In the genomic region with DNA sequence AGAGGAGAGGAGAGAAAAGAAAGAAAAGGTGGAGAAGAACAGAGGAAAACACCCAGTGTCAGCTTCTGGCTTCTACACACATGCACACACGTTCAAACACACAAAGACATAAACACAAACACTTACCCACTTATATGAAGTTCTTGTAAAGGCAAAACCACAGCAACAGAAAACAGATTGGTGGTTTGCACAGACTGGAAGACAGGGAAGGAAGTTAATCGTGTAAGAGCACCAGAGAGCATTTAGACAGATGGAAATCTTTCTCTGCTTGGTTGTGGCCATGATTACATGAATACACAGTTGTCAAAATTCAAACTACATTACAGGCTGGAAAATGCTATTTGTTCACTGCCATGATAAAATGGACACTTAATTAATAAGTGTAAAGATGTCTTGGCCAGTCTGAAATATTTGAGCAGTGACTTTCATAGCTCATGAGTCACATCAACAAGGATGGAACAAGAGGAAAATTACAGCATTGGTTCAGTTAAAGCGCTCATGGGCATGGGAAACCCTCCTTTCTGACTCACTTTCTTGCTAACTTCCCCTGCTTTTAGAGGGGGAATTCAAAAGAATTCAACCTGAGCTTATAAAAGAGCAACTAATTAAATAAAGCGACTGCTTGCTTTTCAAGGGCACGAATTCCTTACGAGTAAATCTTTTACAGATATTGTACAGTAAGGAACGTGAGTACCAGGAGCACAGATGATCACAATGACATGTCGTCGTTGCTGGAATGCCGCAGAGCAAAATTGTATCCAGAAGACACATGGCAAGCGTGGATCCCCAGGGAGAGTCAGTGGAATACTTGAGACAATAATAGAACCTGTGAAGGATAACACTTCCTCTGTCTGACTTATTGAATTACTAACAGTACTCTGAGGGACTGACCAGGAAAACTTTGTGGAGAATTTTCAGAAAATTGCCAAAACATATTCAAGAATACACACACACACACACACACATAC, we compare ENCODE assay signal across 20 mouse cellular contexts. TPM values are rescaled to one million over a fixed set of nuclear protein-coding genes. Genes with fewer than 3 reads are reported as not detected.
DNase-seq lines count a peak whose midpoint lies in the region; ATAC-seq and TF ChIP-seq lines count a peak whose summit lies in the region.
"Had no signal": no experiment of that assay in that cellular context is flagged by ENCODE, and none has a peak within 500 bp of the region (broad histone marks: within the 10 kb centered on the region; RNA-seq: fewer than 3 reads in every experiment).

No protein-coding gene starts in this region.

- H3K9me3 ChIP-seq in kidney, embryonic 14.5 days (ENCODE audit: control insufficient read depth, low read length) = no peaks in the 10 kb centered on the region
- no peaks in the 10 kb centered on the region for H3K9me3 ChIP-seq in MEL (replicated peaks; ENCODE audit: insufficient read depth, low read length)
- no peaks in the 10 kb centered on the region for H3K9me3 ChIP-seq in hindbrain, embryonic 13.5 days
- H3K9me3 ChIP-seq in heart, embryonic 12.5 days (replicated peaks) = no peaks in the 10 kb centered on the region
- H3K9me3 ChIP-seq: limb, embryonic 13.5 days; midbrain, embryonic 12.5 days; neural tube, embryonic 13.5 days had no signal

- no peak overlapping the region for H3K9ac ChIP-seq in kidney, embryonic 14.5 days (ENCODE audit: low read depth, low read length)
- no peak overlapping the region for H3K9ac ChIP-seq in MEL (ENCODE audit: control insufficient read depth, low read depth, low read length, poor library complexity, severe bottlenecking)
- H3K9ac ChIP-seq in hindbrain, embryonic 13.5 days = no peak overlapping the region
- no peak overlapping the region for H3K9ac ChIP-seq in heart, embryonic 12.5 days
- H3K9ac ChIP-seq: limb, embryonic 13.5 days; liver, embryonic 14.5 days; midbrain, embryonic 12.5 days; neural tube, embryonic 13.5 days had no signal

- WGBS in kidney, adult 2 months = 21% methylated on average over 11 of the region's 11 CpGs
- WGBS in kidney, embryonic 14.5 days = 63% methylated on average over 11 of the region's 11 CpGs
- 65% methylated on average over 11 of the region's 11 CpGs for WGBS in hindbrain, embryonic 13.5 days
- WGBS in heart, embryonic 12.5 days = 59% methylated on average over 11 of the region's 11 CpGs

- H3K4me3 ChIP-seq in kidney, adult 2 months (ENCODE audit: insufficient read depth, low read depth, low read length) = no peak overlapping the region
- no peak overlapping the region for H3K4me3 ChIP-seq in kidney, embryonic 14.5 days (ENCODE audit: low read length)
- no peak overlapping the region for H3K4me3 ChIP-seq in MEL (ENCODE audit: control insufficient read depth in 1 of 2, insufficient read depth in 1 of 2, low read depth in 2 of 2, low read length in 2 of 2)
- H3K4me3 ChIP-seq in hindbrain, embryonic 13.5 days = no peak overlapping the region
- H3K4me3 ChIP-seq in heart, embryonic 12.5 days = no peak overlapping the region
- H3K4me3 ChIP-seq: erythroblast, embryonic 14.5 days; limb, embryonic 13.5 days; midbrain, embryonic 12.5 days; neural tube, embryonic 13.5 days had no signal

- ATAC-seq in kidney, embryonic 14.5 days (ENCODE audit: low FRiP score, low TSS enrichment) = no peak
- ATAC-seq in hindbrain, embryonic 13.5 days (ENCODE audit: low FRiP score) = no peak
- ATAC-seq in heart, embryonic 12.5 days (ENCODE audit: insufficient number of reproducible peaks, low FRiP score) = no peak
- ATAC-seq: forebrain, embryonic 14.5 days had no signal

- TF ChIP-seq RAD21 in MEL (IDR thresholded peaks at IDR 0.05; ENCODE audit: low read depth, low read length) = no peak

- peak; percentile 24 for DNase-seq in kidney, adult 2 months
- DNase-seq in 3134 (ENCODE audit: extremely low read depth, insufficient read length, low spot score) (peak; percentile 55), MEL (ENCODE audit: low read depth, low spot score) (no peak)
- DNase-seq in fibroblast of lung, adult 2 months (ENCODE audit: low read depth) = peak; percentile 43
- DNase-seq in kidney, postnatal 10 days = no peak
- DNase-seq: cerebellum, adult 18-20 months; cerebellum, postnatal 36 days; gastrocnemius, postnatal 14 days; kidney, adult 8-10 months; layer of hippocampus, postnatal 36 days had no signal

- peaks cover 6% of the 10 kb centered on the region; the same call in 1 of the 2 replicates for H3K4me1 ChIP-seq in kidney, adult 2 months (ENCODE audit: control insufficient read depth, insufficient read depth, low read length)
- no peaks in the 10 kb centered on the region for H3K4me1 ChIP-seq in kidney, embryonic 14.5 days (ENCODE audit: control insufficient read depth, insufficient read depth, low read length)
- H3K4me1 ChIP-seq in MEL (ENCODE audit: control insufficient read depth in 1 of 2, insufficient read depth in 2 of 2, low read length in 2 of 2) = peaks cover 2 to 7% of the 10 kb centered on the region in 2 experiments; a peak in 3 of 4 replicates
- H3K4me1 ChIP-seq in hindbrain, embryonic 13.5 days (replicated peaks) = no peaks in the 10 kb centered on the region
- H3K4me1 ChIP-seq in heart, embryonic 12.5 days (replicated peaks) = peaks cover 2% of the 10 kb centered on the region
- H3K4me1 ChIP-seq: limb, embryonic 13.5 days; midbrain, embryonic 12.5 days; neural tube, embryonic 13.5 days had no signal

- H3K36me3 ChIP-seq in kidney, adult 2 months (ENCODE audit: control insufficient read depth, insufficient read depth, low read length) = no peaks in the 10 kb centered on the region
- no peaks in the 10 kb centered on the region for H3K36me3 ChIP-seq in kidney, embryonic 14.5 days (ENCODE audit: control insufficient read depth, insufficient read depth, low read length)
- peaks cover 0 to 10% of the 10 kb centered on the region in 2 experiments; a peak in 2 of 4 replicates for H3K36me3 ChIP-seq in MEL (ENCODE audit: control insufficient read depth in 1 of 2, insufficient read depth in 2 of 2, low read length in 2 of 2)
- H3K36me3 ChIP-seq in hindbrain, embryonic 13.5 days = no peaks in the 10 kb centered on the region
- no peaks in the 10 kb centered on the region for H3K36me3 ChIP-seq in heart, embryonic 12.5 days
- H3K36me3 ChIP-seq: limb, embryonic 13.5 days; midbrain, embryonic 12.5 days; neural tube, embryonic 13.5 days had no signal

- TF ChIP-seq EP300 in MEL (IDR thresholded peaks at IDR 0.05; ENCODE audit: low read depth in 1 of 2, low read length in 2 of 2) = no peak

- H3K27ac ChIP-seq in kidney, adult 2 months (ENCODE audit: insufficient read depth, low read depth, low read length) = no peak overlapping the region
- no peak overlapping the region for H3K27ac ChIP-seq in kidney, embryonic 14.5 days (ENCODE audit: low read depth, low read length)
- no peak overlapping the region for H3K27ac ChIP-seq in MEL (ENCODE audit: control insufficient read depth, low read depth, low read length)
- H3K27ac ChIP-seq in hindbrain, embryonic 13.5 days = no peak overlapping the region
- H3K27ac ChIP-seq in heart, embryonic 12.5 days (ENCODE audit: poor library complexity, severe bottlenecking) = no peak overlapping the region
- H3K27ac ChIP-seq: limb, embryonic 13.5 days; liver, embryonic 14.5 days; macrophage; midbrain, embryonic 12.5 days; neural tube, embryonic 13.5 days had no signal

- TF ChIP-seq POLR2A in kidney, adult 2 months (IDR thresholded peaks at IDR 0.05; ENCODE audit: low read depth, low read length) = no peak
- TF ChIP-seq POLR2A in MEL (IDR thresholded peaks at IDR 0.05; ENCODE audit: control insufficient read depth in 1 of 2, insufficient read depth in 1 of 2, low read depth in 1 of 2, low read length in 2 of 2, poor library complexity in 1 of 2) = no peak

- no peaks in the 10 kb centered on the region for H3K27me3 ChIP-seq in kidney, adult 2 months (replicated peaks; ENCODE audit: control insufficient read depth, insufficient read depth, low read length)
- no peaks in the 10 kb centered on the region for H3K27me3 ChIP-seq in kidney, embryonic 14.5 days (ENCODE audit: control insufficient read depth, insufficient read depth, low read length)
- no peaks in the 10 kb centered on the region for H3K27me3 ChIP-seq in MEL (ENCODE audit: control insufficient read depth in 1 of 2, insufficient read depth in 2 of 2, low read length in 2 of 2)
- H3K27me3 ChIP-seq in hindbrain, embryonic 13.5 days = no peaks in the 10 kb centered on the region
- no peaks in the 10 kb centered on the region for H3K27me3 ChIP-seq in heart, embryonic 12.5 days (replicated peaks)
- H3K27me3 ChIP-seq: limb, embryonic 13.5 days; midbrain, embryonic 12.5 days; neural tube, embryonic 13.5 days had no signal

- no peak for TF ChIP-seq CTCF in kidney, adult 2 months (conservative IDR thresholded peaks at IDR 0.05; ENCODE audit: insufficient read depth, insufficient read length, low read depth, low read length)
- no peak for TF ChIP-seq CTCF in MEL (IDR thresholded peaks at IDR 0.05 in 2 of 3, conservative IDR thresholded peaks at IDR 0.05 in 1 of 3; ENCODE audit: control insufficient read depth in 1 of 3, insufficient read depth in 1 of 3, low read depth in 2 of 3, low read length in 3 of 3, poor library complexity in 1 of 3, severe bottlenecking in 1 of 3)

- peaks cover 2% of the 10 kb centered on the region for H3K79me2 ChIP-seq in MEL (ENCODE audit: control insufficient read depth, insufficient read depth, low read length, poor library complexity)

- no peak overlapping the region for H3K4me2 ChIP-seq in kidney, embryonic 14.5 days (replicated peaks; ENCODE audit: low read depth, low read length)
- no peak overlapping the region for H3K4me2 ChIP-seq in hindbrain, embryonic 13.5 days
- no peak overlapping the region for H3K4me2 ChIP-seq in heart, embryonic 12.5 days
- H3K4me2 ChIP-seq: limb, embryonic 13.5 days; midbrain, embryonic 12.5 days; neural tube, embryonic 13.5 days had no signal

RNA-seq across cellular contexts. Expression of gene Fam133b, which starts 4.8 kb away (rescaled TPM):
- polyA plus RNA-seq in kidney, adult 2 months (2012; rRNA removed) = 7.1 and 8.1 TPM in 2 replicates
- polyA plus RNA-seq in kidney, embryonic 14.5 days (2014; fragmentation: Nextera tagmentation; extraction: Ambion mirVana) = 38.9 and 42.6 TPM in 2 replicates
- total RNA-seq in MEL (2012; rRNA removed) = 36.2 and 39.4 TPM in 2 replicates
- polyA plus RNA-seq in MEL (2012; ENCODE audit: insufficient read depth in 1 of 2, insufficient read length in 2 of 2, low read depth in 1 of 2, low replicate concordance in 2 of 2, missing spikeins in 1 of 2) = 10 to 100 TPM in 1 of 2 experiments, not detected in 1; 56.0 TPM
- 29.3 and 32.1 TPM in 2 replicates for polyA plus RNA-seq in hindbrain, embryonic 13.5 days (2015; fragmentation: Nextera tagmentation; extraction: Ambion mirVana)
- 17.9 and 21.3 TPM in 2 replicates for polyA plus RNA-seq in heart, embryonic 12.5 days (2016; fragmentation: Nextera tagmentation; extraction: Ambion mirVana)

RNA-seq across cellular contexts. Expression of gene 1700109H08Rik, which starts 32.6 kb away (rescaled TPM):
- polyA plus RNA-seq in kidney, adult 2 months (2012; rRNA removed) = 1.5 and 1.7 TPM in 2 replicates
- 2.8 and 4.1 TPM in 2 replicates for polyA plus RNA-seq in kidney, embryonic 14.5 days (2014; fragmentation: Nextera tagmentation; extraction: Ambion mirVana)
- total RNA-seq in MEL (2012; rRNA removed) = 1.6 and 1.9 TPM in 2 replicates
- polyA plus RNA-seq in MEL (2012; ENCODE audit: insufficient read depth in 1 of 2, insufficient read length in 2 of 2, low read depth in 1 of 2, low replicate concordance in 2 of 2, missing spikeins in 1 of 2) = 1 to 10 TPM in 1 of 2 experiments, not detected in 1; 4.2 TPM
- polyA plus RNA-seq in hindbrain, embryonic 13.5 days (2015; fragmentation: Nextera tagmentation; extraction: Ambion mirVana) = 2.5 and 3.8 TPM in 2 replicates
- polyA plus RNA-seq in heart, embryonic 12.5 days (2016; fragmentation: Nextera tagmentation; extraction: Ambion mirVana) = 1.9 and 2.6 TPM in 2 replicates

RNA-seq across cellular contexts. Expression of gene Pex1, which starts 57.1 kb away (rescaled TPM):
- polyA plus RNA-seq in kidney, adult 2 months (2012; rRNA removed) = 10.8 and 11.1 TPM in 2 replicates
- 14.3 and 18.3 TPM in 2 replicates for polyA plus RNA-seq in kidney, embryonic 14.5 days (2014; fragmentation: Nextera tagmentation; extraction: Ambion mirVana)
- 5.2 and 6.3 TPM in 2 replicates for total RNA-seq in MEL (2012; rRNA removed)
- 10 to 100 TPM in 1 of 2 experiments, not detected in 1; 19.4 TPM for polyA plus RNA-seq in MEL (2012; ENCODE audit: insufficient read depth in 1 of 2, insufficient read length in 2 of 2, low read depth in 1 of 2, low replicate concordance in 2 of 2, missing spikeins in 1 of 2)
- polyA plus RNA-seq in hindbrain, embryonic 13.5 days (2015; fragmentation: Nextera tagmentation; extraction: Ambion mirVana) = 26.9 and 28.7 TPM in 2 replicates
- polyA plus RNA-seq in heart, embryonic 12.5 days (2016; fragmentation: Nextera tagmentation; extraction: Ambion mirVana) = 12.9 and 16.9 TPM in 2 replicates

RNA-seq across cellular contexts. Expression of gene Rbm48, which starts 57.6 kb away (rescaled TPM):
- polyA plus RNA-seq in kidney, adult 2 months (2012; rRNA removed) = 4.3 TPM in 2 replicates
- polyA plus RNA-seq in kidney, embryonic 14.5 days (2014; fragmentation: Nextera tagmentation; extraction: Ambion mirVana) = 14.9 and 16.2 TPM in 2 replicates
- total RNA-seq in MEL (2012; rRNA removed) = 12.0 and 12.7 TPM in 2 replicates
- 10 to 100 TPM in 1 of 2 experiments, not detected in 1; 12.9 TPM for polyA plus RNA-seq in MEL (2012; ENCODE audit: insufficient read depth in 1 of 2, insufficient read length in 2 of 2, low read depth in 1 of 2, low replicate concordance in 2 of 2, missing spikeins in 1 of 2)
- polyA plus RNA-seq in hindbrain, embryonic 13.5 days (2015; fragmentation: Nextera tagmentation; extraction: Ambion mirVana) = 14.9 and 16.1 TPM in 2 replicates
- polyA plus RNA-seq in heart, embryonic 12.5 days (2016; fragmentation: Nextera tagmentation; extraction: Ambion mirVana) = 9.6 TPM in 2 replicates

Comparison
In these comparisons a context has a peak if more than half of its experiments do, and no peak if none do; other contexts are left out.
1. DNase-seq: peak in kidney, adult 2 months (single experiment), 3134 (single experiment) and fibroblast of lung, adult 2 months (single experiment); none in MEL (single experiment) and kidney, postnatal 10 days (single experiment).